Mouse (Mus musculus): ENCODE data around the gene Tnrc6a.

The Tnrc6a gene

DNA sequence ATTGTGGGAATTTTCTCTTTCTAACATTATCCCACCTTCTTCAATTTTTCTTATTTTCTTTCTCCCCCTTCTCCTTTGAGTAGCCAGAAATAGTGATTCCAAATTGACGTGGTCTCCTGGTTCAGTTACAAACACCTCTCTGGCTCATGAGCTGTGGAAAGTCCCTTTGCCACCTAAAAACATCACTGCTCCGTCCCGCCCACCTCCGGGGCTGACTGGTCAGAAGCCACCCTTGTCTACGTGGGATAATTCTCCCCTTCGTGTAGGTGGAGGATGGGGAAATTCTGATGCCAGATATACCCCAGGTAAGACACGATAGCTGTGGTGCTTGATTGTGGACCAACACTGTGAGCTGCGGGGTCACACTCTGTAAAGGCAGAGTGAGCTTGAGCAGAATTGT, 66.1 kb downstream of the Tnrc6a start:
- DNase-seq (ENCODE audit: extremely low spot score), result no peak

DNA sequence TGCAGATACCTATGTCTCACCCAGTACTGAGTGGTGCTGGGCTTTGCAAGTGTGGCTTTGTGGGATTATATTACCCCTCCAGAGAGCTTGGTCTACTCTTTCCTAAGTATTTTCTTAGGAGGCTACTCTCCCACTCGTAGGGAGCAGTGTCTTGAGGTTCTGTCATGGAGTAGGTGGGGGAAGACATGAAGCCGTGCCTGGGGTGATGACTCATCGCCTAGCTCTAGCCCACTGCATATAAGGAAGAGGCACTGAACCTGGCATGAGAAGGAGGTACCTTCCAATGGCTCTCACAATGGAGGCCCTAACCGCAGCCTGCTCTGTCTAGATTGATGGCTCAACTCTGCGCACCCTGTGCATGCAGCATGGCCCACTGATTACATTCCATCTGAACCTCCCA, 68.0 kb downstream of the Tnrc6a start:
- no peak for DNase-seq (ENCODE audit: extremely low spot score)

DNA sequence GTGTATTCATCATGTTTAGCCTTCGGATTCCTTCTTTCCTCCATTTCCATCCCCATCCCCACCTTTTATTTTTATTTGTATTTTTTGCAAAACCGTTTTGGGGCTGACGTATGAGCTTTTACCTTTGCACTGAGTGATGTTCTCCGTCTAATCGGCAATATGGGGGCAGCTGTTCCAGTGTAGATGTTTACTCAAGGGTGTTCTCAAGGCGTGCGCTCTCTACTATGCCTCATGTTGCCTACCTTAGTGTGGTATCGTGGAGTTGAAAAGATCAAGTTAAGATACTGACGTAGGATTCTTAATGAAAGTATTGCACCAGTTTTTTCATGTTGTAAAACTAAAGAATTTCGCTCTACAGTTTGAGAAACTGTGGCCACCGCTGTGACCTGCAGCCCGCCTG, 69.5 kb downstream of the Tnrc6a start:
- DNase-seq (ENCODE audit: extremely low spot score), result no peak

DNA sequence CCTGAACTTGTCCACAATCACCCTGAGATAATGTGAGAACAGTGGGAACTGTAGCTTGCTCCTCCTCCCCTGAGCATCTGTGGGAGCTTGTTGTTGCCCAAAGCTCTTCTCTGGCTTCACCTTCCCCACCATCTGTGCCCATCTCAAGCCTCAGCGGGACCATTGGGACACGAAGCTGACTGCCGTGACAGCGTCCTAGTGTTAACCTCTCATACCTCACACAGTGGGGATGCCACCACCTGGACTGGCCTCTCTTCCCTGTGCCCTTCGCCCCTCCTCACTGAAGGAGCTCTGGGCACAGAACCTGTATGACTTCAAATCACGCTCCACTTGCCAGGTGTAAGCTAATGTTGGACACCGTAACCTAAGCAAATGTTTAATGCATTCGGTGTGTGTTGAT, 71.0 kb downstream of the Tnrc6a start:
- DNase-seq (ENCODE audit: extremely low spot score), result no peak

DNA sequence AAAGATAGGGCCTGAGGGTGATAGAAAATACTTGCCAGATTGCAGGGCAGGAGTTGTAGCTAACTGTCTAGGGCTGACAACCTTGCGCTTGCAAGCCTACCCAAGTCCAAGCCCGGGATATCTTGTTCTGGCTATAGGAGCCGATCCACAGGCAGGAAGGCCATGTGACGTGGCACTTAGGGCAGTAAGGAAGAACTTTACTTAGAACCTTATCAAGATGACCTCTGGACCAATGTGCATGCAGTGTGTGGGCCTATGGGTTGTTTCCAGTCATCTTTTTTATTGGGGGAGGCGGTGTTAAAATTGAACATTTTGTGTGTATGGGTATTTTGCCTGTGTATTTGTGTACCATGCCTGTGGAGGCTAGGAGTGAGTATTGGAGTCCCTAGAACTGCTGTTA, 72.7 kb downstream of the Tnrc6a start:
- no peak for DNase-seq (ENCODE audit: extremely low spot score)

DNA sequence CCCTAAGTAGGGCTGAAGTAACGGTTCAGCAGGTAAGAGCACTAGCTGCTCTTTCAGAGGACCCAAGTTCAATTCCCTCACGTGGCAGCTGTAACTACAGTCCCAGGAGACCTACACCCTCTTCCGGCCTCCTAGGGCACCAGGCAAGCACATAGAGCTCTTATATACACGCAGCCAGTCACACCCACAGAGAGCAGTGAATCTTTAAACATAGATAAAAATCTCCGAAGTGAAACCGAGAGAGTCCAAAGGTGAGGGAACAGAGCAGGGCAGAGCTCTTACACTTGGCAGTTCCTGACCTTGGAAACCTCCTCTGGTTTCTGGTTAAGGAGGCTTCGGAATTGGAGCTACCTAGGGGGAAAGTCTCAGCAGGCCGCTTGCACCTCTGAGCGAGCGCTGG, 75.0 kb downstream of the Tnrc6a start:
- no peak for DNase-seq (ENCODE audit: extremely low spot score)

DNA sequence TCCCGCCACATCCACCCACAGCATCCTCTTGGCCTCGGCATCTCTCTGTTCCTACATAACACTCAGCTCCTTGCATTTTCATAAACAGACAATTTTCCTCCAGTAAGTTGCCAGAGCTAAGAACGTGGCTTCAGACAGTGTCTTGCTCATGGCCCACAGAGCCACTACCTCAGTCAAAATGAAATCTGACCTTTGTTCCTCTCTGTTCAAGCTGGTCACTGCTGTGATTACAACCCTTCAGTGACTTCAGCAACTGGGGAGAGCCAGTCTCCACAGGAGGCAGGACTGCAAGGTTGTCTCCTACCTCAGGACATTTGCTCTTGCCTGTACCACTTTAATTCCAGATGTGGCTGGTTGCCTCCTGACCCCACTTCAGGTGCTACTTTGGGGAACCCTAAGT, 75.5 kb downstream of the Tnrc6a start:
- DNase-seq (ENCODE audit: extremely low spot score), result no peak

DNA sequence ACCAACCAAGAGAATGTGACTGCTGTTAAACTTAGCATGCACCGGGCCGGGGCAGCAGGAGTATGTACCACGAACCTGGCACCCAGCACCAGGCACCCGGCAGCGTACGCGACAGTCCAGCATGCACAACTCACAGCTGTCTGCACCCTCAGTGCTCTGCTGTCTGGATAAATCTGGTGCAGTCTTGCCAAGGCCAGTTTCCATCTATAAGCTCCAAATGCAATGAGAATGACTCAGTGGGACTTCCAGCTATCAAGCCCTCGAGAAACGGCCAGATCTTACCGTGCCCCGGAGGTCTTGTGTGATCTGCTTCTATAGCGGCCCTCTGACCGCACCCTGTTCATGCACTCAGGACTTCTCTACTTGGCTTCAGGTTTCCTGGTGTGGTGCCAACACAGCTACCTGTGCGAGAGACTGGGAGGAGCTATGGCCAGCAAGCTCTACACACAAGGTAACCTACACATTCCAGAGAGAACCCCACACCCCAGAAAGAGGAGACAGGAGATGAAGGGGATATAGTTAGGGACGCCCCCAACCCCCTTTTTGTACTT, 76.0 kb downstream of the Tnrc6a start:
- no peak for DNase-seq (ENCODE audit: extremely low spot score)

DNA sequence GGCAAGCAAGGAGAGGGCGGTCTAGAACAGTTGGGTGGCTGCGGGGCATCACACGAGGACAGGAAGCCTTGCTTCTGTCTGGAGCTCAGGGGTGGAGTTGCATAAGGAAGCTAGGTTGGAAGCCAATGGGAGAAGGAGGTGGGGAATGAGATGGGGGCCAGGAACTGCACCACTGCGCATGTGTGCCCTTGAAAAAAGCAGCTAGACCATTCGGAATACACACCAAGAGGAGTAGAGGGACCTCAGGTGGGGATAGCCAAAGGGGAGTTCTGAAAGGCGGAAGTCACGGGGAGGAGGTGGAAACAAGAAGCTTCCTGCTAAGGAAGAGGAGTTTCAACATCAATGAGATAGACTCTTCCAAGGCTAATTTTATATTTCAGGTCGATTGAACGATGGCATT, 77.0 kb downstream of the Tnrc6a start:
- DNase-seq (ENCODE audit: extremely low spot score), result no peak

DNA sequence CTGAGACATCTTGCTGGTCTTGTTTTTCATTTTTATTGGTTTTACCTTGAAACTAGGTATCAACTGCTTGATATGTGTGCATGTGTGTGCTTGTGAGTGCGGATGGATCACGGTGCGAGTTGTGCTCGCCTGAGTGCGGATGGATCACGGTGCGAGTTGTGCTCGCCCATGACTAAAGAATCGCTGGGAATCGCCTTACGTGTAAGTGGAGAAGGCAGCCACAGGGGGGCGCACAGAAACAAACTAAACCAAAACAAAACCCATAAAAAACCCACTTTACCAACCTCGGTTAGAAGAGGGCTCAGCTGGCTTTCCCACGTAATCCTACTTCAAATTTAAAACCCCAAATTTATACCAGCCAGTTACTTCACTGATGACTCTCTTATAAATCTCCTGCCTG, 81.6 kb downstream of the Tnrc6a start:
- DNase-seq (ENCODE audit: extremely low spot score), result peak; percentile 54

DNA sequence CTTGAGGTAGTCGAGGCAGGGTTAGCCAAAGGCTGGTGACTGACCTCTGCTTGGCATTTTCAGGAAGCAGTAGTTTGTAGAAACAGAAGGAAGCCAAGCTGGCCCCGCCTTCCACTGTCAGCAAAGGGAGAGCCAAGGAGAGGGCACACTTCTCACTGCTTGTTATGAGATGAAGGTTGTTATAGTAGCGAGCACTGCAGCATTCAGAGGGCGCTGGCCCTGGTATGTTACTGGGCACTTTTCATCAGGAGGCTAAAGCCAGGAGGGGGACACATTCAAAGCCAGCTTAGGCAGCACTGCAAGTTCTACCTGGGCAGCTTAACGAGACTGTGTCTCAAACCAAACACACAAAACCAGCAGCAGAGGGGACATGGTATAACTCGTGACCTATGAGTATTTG, 83.9 kb downstream of the Tnrc6a start:
- DNase-seq (ENCODE audit: extremely low spot score), result no peak

DNA sequence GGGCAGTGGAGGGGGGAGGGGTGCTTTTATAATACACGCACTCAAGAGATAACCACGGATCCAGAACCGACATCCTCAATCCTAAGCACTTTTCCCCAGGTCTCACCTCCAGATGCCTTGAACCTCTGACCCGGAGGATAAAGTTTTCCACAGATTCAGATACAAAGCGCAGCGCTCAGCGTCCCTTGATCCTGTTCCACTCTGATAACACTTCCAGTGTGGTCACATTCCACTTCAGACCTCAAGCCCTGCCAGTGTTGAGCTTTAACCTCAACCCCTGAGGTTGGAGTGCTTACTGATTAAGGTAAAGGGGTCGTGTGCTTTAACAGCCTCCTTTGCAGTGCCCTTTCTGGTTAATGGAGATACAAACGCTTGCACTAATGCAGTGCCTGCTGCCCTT, 86.2 kb downstream of the Tnrc6a start:
- no peak for DNase-seq (ENCODE audit: extremely low spot score)

DNA sequence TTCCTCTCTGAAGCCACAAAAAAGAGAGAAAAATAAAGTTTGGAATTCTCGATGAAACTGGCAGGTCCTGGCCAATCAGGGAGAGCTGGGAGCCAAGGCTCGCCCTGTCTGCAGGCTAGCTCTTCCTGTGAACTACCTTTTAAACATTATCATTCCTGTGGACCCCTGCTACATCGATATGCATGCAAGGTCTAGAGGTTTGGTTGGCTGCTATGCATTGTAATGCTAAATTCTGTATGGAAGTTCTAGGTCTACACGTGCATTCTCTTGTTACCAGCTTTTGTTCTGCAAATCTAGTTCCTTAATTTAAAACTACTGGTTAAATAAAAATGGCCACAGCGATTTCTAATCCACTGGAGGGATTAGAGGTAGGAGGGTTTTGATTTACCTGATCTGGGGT, 87.8 kb downstream of the Tnrc6a start:
- DNase-seq (ENCODE audit: extremely low spot score), result no peak

DNA sequence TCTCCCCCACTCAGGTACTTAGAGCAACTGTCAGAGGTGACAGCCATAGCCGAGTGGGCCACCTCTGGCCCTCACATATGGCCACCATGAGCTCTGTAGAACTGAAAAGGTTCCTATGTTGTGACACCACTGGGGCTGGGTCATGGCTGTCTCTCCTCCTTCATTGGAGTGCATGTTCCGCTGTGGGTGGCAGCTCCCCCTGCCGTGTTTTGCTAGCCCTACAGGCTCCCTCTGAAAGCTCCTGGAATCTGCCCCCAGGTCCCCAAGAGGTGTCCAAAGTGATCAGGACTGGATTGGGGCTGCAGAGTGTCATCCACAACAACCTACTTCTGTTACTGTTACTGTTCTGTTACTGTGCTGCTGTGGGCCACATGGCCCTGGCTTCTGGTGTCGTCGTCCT, 88.6 kb downstream of the Tnrc6a start:
- DNase-seq (ENCODE audit: extremely low spot score), result no peak

DNA sequence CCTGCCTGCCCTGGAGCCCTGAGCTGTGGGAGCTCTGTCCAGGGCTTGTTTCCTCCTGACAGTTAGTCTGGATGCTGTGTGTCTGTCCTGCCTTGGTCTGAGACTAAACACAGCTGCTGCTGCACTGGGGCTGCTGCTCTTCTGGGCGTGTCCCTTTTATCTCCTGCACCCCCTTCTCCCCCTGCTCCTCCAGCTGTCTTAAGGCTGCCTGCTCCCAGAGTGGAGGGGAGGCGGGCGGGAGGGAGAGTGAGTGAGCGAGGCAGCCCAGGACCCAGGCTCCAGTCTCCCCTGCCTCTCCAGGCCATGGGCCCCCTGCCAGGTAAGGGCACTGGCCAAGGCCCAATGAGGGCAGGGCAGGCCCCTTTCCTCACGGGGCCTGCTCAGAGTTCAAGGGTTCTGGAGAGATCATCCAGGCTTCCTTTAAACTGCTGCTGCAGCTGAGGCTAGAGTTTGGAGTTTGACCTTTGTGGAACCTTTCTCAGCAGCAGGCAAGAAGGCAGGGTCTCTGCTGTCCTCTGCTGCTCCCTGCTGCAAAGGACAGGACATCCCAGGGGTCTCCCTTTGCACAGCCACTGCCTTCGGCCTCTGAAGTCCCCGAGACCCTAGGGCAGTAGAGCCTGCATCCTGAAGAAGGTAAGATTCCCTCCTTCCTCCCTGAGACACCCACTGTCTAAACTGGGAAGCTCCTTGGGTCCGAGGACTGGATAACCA, 90.8 kb downstream of the Tnrc6a start, which contains the start of gene Slc5a11:
Slc5a11 (plus strand) TSS at position 416 of the 711 bp plus-strand sequence.
- no peak for DNase-seq (ENCODE audit: extremely low spot score)

DNA sequence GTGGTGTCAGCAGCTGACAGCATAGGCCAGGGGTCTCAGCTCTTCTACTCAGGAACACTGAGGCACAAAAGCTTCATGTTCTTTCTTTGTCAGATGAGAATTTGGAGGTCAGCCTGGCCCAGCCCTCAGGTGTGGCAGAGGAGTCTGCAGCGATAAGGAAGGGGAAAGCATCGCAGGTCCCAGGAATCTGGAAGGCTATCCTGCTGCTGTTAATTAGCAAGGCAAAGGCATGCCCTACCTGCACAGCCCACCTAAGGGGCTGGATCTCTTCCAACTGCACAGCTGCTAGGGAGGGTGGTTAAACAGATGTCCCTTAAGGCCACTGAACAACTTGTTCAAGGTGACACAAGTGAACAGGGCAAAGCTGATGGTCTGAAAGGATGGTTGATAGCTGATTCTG, 91.5 kb downstream of the Tnrc6a start:
- no peak for DNase-seq (ENCODE audit: extremely low spot score)

DNA sequence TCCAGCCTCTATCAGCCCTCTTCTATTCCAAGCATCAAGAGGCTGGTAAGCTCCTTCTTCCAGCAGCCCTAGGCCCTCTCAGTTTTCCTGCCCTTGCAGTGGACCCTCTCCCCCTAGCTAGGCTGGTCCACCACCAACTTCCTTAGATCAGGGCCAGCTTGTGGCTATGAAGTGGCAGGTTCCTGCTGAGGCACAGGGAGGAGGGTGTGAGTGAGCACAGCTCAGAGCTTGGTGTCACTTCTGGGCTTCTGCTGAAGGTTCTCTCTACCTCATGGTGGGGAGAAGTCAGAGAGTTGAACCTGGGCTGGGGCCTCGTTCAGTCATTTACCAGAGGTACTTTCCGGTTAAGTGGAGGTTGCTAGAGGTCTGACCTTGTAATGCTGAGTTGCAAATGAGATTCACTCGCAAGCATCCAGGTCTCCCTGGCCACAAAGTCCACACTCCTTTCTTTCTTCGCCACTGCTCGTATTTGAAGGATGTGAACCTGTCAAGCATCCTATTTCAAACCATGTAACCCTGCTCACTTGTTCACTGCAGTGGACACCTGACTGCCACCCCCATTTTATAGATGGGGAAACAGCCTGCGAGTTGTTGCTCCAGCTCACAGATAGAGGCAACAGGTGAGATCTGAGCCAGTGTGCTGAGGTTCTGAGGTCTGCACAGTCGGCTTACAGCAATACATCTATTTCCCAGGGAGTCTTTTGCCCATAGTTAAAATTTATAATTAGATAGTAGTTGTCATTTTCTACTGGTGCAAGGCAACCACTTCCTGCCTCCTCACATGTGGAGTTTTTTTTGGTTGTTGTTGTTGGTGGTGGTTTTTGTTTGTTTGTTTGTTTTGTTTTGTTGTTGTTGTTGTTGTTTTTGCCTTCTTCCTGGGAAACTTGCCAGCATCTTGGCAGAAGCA, 94.0 kb downstream of the Tnrc6a start:
- DNase-seq (ENCODE audit: extremely low spot score), result no peak

DNA sequence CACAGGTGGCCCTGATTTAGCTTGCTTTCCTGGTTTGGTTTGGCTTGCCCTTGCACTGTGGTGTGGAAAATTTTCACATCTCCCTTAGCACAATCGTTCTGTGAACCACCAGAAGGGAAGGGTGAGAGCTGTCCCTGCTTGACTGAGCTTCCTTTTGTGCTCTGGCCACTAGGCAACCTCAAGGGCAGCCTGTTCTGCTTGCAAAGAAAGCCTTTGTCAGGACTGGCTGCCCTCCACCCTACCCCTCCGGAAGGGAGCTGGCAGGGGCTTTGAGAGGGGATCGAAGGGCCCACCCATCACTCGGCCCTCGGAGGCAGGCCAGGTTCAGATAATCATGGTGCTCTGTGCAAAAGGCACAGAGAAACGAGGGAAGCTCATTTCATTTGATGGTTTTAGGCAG, 94.9 kb downstream of the Tnrc6a start:
- DNase-seq (ENCODE audit: extremely low spot score), result no peak

DNA sequence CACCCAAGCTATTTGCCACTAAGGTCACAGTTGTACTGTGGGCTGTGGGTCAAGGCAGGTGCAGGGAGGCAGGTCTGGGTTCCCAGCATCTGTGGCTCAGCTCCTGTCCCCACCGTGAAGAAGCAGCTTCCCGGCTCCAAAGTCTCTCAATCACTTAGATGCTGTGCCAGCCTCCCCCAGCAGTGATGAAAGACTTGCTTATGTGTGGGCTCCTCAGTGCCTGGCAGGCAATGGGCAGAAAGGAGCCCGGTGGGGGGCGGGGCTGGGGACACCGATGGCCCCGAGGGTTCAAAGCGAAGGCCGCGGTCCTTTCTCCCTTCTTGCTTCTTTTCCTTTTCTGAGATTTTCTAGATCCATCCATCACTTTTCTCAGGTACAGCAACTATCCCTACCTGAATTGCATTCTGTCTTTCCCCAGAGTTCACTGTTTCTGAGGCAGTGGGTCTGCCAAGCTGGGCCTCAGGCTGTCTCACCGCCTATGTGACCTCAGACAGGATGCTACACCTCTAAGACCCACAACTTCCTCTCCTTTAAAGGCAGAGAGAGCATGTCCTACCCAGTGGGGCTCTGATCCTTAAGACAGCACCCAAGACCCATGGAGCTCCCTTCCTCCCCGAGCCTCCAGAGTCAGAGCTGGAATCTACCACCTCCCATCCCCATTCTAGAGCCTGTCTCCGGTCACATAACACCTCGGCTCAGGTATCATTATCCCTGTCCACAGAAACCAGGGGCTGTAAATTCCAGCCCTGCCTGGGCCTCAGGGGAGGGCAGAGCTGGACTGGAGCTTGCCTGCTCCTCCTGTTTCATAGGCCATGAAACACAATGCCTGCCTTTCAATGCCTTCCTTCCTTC, 96.3 kb downstream of the Tnrc6a start:
- DNase-seq (ENCODE audit: extremely low spot score), result no peak

DNA sequence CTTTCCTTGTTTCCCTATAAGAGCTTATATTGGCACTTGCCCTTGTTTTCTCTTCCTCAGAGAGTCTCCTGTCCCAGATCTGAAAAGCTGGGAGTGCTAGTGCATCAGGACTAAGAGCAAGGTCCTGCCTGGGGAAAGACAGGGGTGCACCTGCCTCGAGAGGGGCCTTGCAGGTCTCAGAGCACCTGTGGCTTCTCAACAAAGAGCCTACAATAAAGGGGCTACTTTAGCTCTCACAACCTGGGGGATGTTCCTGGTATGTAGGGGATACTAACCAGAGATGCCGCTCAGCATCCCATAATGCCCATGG, 96.9 kb downstream of the Tnrc6a start:
- DNase-seq (ENCODE audit: extremely low spot score), result no peak

DNA sequence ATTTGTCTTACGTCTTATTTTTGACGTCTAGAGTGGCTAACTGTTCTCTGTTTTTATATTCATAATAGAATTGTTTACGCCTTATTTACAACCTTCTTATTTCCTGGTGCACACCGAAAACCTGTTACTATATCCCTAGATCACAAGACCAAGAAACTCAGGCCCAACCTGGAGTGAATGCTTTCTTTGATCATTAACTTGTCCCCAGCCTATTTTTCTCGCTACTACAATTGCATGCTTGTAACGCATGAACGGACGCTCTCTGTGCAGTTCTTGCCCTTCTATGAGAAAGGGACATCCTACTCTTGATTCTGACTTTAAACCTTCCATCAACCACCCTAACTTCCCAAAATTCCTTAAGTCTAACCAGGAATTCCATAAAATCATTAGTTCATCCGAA, 100.4 kb downstream of the Tnrc6a start:
- no peak for DNase-seq (ENCODE audit: extremely low spot score)

DNA sequence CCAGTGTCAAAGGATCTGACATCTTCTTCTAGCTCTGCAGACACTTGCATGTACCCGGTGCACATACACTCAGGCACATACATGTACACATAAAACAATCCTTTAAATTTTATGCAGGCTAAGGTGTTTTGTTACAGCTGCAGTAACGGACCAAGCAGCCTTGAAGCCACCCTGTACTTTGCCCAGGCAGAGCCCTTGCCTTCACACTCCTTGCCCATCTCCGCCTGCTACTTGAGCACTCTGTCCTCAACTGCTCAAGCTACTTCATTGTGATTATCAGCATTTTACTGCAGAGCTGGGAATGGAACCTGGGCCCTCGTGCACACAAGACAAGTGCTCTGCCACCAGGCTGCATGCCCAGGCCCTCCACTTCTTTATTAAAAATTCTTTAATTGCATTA, 101.5 kb downstream of the Tnrc6a start:
- DNase-seq (ENCODE audit: extremely low spot score), result no peak
